Mouse (Mus musculus) ES-Bruce4 (cell line): ENCODE results near the gene Gprin1. TPM values are rescaled to one million over a fixed set of nuclear protein-coding genes. Genes with fewer than 3 reads are reported as not detected.

Experiments used
- H3K27ac ChIP-seq: 2 replicates; pipeline ENCODE4 v1.5.1; 2012; ENCODE audit warnings: low read length, inconsistent platforms; ENCODE audit not compliant: insufficient read depth
- H3K27me3 ChIP-seq: 2 replicates; pipeline ENCODE4 v1.6.1; 2012; ENCODE audit warnings: mild to moderate bottlenecking, low read length, inconsistent platforms; ENCODE audit not compliant: control insufficient read depth, poor library complexity, insufficient read depth, severe bottlenecking
- H3K36me3 ChIP-seq: 2 replicates; pipeline ENCODE4 v1.6.1; 2012; ENCODE audit warnings: inconsistent platforms, mild to moderate bottlenecking, low read length, moderate library complexity; ENCODE audit not compliant: control insufficient read depth, poor library complexity, insufficient read depth, severe bottlenecking
- H3K4me1 ChIP-seq: one replicate; pipeline ENCODE4 v1.8.1; 2011; ENCODE audit warnings: low read length; ENCODE audit not compliant: control insufficient read depth, insufficient read depth
- H3K4me3 ChIP-seq: 2 replicates; pipeline ENCODE4 v1.5.1; 2011; ENCODE audit warnings: low read depth, mild to moderate bottlenecking, low read length
- H3K9ac ChIP-seq: 2 replicates; pipeline ENCODE4 v1.6.1; 2012; ENCODE audit warnings: low read depth, mild to moderate bottlenecking, inconsistent platforms; ENCODE audit not compliant: poor library complexity, severe bottlenecking
- H3K9me3 ChIP-seq: replicated peaks from 2 replicates; pipeline ENCODE4 v1.6.1; 2012; ENCODE audit warnings: mild to moderate bottlenecking, low read length, inconsistent platforms; ENCODE audit not compliant: control insufficient read depth, poor library complexity, insufficient read depth, severe bottlenecking
- CTCF ChIP-seq: IDR thresholded peaks from one replicate; pipeline ENCODE4 v1.8.1; 2011; ENCODE audit warnings: low read depth, low read length
- EP300 ChIP-seq: IDR thresholded peaks from 2 replicates; pipeline ENCODE4 v1.6.1; 2011; ENCODE audit warnings: low read depth, low read length; ENCODE audit not compliant: insufficient read depth
- POLR2A ChIP-seq: IDR thresholded peaks from one replicate; pipeline ENCODE4 v1.8.1; 2011; ENCODE audit warnings: low read length; ENCODE audit not compliant: insufficient read depth
- polyA plus RNA-seq: library from polyadenylated mRNA; stranded (reverse); fragments of >200 nt; gene quantifications from 2 replicates; pipeline ENCODE4 v1.2.4, GENCODE M21; 2011; ENCODE audit warnings: low read depth; ENCODE audit not compliant: missing spikeins, insufficient read depth, insufficient read length

Gene Gprin1
- not detected in 2 replicates for polyA plus RNA-seq

GRCm38 (mm10) chr13:54749864-54750411, at the start of gene Gprin1:
Gene Gprin1, minus strand, starts transcription at chr13:54749874.
- TF ChIP-seq CTCF (no peak), EP300 (no peak), POLR2A (no peak)
- H3K9ac ChIP-seq, result peak within 1 kb of the TSS; percentile 47
- H3K9me3 ChIP-seq, result no peaks in the 10 kb centered on the region
- no peak within 1 kb of the TSS for H3K27ac ChIP-seq
- peaks cover 3% of the 10 kb centered on the region for H3K27me3 ChIP-seq
- H3K36me3 ChIP-seq, result no peaks in the 10 kb centered on the region
- H3K4me1 ChIP-seq, result no peaks in the 10 kb centered on the region
- H3K4me3 ChIP-seq, result peak within 1 kb of the TSS; percentile 53

DNA sequence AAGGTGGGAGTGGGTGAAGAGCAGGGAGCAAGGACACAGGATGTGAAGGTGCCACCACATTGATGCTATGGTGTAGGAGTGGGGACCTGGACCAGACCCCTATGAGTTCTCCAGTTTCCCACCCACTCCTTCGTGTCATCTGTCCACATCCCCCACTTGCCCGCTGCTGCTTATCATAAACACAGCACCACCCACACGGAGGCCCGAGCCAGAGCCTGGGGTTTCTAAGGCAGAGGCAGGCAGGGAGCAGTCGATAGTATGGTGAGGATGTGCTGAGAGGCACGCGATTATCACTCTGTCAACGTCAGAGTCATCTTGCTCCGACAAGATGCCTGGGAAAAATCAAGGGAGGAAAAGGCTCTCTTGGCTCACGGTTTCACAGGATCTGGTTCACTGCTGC, 49.1 kb upstream of the Gprin1 start:
- no peak overlapping the region for H3K27ac ChIP-seq
- TF ChIP-seq CTCF, result no peak
- TF ChIP-seq POLR2A, result no peak
- no peak for TF ChIP-seq EP300
- no peaks in the 10 kb centered on the region for H3K27me3 ChIP-seq
- H3K9me3 ChIP-seq, result no peaks in the 10 kb centered on the region
- no peak overlapping the region for H3K4me3 ChIP-seq
- H3K9ac ChIP-seq, result no peak overlapping the region
- no peaks in the 10 kb centered on the region for H3K36me3 ChIP-seq
- no peaks in the 10 kb centered on the region for H3K4me1 ChIP-seq

DNA sequence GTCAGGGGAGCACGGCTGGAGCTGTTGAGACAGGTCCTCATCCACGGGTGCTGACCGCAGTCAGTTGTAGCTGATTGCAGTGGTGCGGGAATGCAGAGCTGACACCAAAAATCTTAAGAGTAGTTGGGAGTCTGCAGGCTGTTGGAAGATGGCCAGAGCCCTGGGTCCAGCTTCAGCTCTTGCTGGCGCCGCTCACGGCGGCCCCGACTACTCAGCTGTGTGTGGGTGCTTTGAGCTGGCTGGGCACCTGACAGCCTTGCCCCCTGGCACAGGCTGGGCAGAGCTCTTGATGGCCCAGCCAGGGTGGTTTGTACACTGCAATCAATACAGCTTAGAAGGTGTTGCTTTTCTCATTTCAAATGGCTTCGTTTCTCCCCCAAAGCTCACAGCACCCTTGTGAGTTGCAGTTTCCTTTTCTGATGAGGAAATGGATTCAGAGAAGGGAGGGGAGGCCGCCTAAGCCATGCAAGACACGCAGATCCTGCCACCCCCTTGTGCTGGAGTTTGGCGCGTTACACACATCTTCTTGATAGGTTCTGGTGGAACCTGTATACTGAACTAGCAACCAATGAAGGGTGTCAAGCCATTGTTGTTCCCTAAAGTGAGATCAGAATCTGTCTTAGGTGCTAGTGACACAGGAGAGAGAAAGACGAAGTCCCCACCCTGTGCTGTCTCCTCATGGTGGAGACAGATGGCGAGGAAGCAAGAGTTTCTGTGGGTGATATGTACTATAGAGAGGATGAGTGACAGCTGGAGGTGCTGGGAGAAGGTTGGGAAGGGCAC, 48.4 kb upstream of the Gprin1 start:
- Histone ChIP-seq H3K9me3 (no peaks in the 10 kb centered on the region), H3K27ac (no peak overlapping the region), H3K4me3 (no peak overlapping the region), H3K4me1 (peaks cover 1% of the 10 kb centered on the region), H3K9ac (no peak overlapping the region), H3K36me3 (no peaks in the 10 kb centered on the region), H3K27me3 (no peaks in the 10 kb centered on the region)
- TF ChIP-seq EP300 (no peak), CTCF (no peak), POLR2A (no peak)

- TF ChIP-seq EP300 (no peak), CTCF (peak; percentile 45)
- Histone ChIP-seq H3K9ac (no peak overlapping the region), H3K36me3 (no peaks in the 10 kb centered on the region), H3K4me1 (peaks cover 1% of the 10 kb centered on the region), H3K27ac (no peak overlapping the region), H3K4me3 (no peak overlapping the region), H3K9me3 (no peaks in the 10 kb centered on the region), H3K27me3 (no peaks in the 10 kb centered on the region)
Observed at GRCm38 (mm10) chr13:54797356-54797755, 47.7 kb upstream of the Gprin1 start.

DNA sequence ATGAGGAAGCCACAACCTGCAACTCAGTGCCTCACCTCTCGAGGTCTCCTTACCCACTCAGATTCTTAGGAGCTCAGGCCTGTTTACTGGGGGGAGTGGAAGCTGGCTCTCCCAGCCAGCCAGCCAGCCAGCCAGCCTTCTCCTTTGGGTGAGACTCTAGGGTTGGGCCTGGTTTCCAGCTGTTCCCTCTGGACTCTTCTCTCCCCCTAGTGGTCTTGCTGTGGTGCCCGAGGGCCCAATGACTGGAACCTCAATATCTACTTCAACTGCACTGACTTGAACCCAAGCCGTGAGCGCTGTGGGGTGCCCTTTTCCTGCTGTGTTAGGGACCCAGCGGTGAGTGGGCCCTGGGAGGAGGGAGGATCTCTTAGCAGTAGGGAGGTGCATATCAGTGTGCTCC, 45.2 kb upstream of the Gprin1 start:
- H3K27me3 ChIP-seq, result no peaks in the 10 kb centered on the region
- no peaks in the 10 kb centered on the region for H3K36me3 ChIP-seq

DNA sequence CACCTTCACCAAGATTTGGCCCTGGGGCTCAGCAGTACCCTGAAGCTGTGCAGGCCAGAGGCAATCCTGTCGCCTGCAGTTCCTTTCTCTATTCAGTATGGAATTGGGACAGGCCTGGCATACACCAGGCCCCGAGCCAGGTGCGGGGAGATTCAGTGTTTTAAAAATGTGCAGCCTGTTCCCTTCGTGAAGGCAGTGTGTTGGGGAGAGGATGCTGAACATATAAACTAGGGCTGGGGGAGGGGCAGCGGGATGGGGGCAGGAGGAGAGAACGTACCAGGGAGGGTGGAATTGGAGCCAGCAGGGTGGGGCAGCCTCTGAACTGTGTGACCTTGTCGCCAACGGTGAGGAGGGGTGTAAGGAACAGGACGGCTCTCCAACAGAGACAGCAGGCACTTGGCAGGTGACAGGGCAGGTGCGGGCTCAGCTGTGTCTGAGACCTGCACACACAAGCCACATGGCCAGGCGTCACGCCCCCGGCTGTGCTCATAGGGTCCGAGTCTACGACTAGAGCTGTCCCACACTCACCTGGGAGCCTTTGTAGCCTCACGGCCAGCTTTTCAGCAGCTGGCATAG, 44.4 kb upstream of the Gprin1 start:
- Histone ChIP-seq H3K9me3 (no peaks in the 10 kb centered on the region), H3K27ac (no peak overlapping the region), H3K4me1 (peaks cover 1% of the 10 kb centered on the region), H3K4me3 (no peak overlapping the region), H3K9ac (no peak overlapping the region), H3K27me3 (no peaks in the 10 kb centered on the region), H3K36me3 (no peaks in the 10 kb centered on the region)
- TF ChIP-seq POLR2A (no peak), EP300 (no peak), CTCF (no peak)

More for the DNA sequence above, 45.2 kb upstream of the Gprin1 start:
- H3K4me3 ChIP-seq, result no peak overlapping the region
- no peak overlapping the region for H3K9ac ChIP-seq
- TF ChIP-seq CTCF, result peak; percentile 40
- TF ChIP-seq EP300, result no peak
- no peak for TF ChIP-seq POLR2A
- no peak overlapping the region for H3K27ac ChIP-seq
- no peaks in the 10 kb centered on the region for H3K9me3 ChIP-seq
- H3K4me1 ChIP-seq, result peaks cover 1% of the 10 kb centered on the region
